Mouse (Mus musculus): ENCODE results near the gene Dnaja2. TPM values are rescaled to one million over a fixed set of nuclear protein-coding genes. Genes with fewer than 3 reads are reported as not detected.
A peak's percentile ranks its signal among the peaks of the same experiment; 100 is the strongest.

Gene Dnaja2
- 85.5 and 107 TPM in 2 replicates for polyA plus RNA-seq (2012; ENCODE audit: insufficient read depth, insufficient read length, missing spikeins)

- Histone ChIP-seq H3K27ac (ENCODE audit: insufficient read depth, low read depth, low read length) (peak within 1 kb of the TSS; percentile 77), H3K4me3 (ENCODE audit: insufficient read depth, low read length) (peak within 1 kb of the TSS; percentile 100), H3K4me1 (ENCODE audit: control insufficient read depth, insufficient read depth, low read length) (peaks cover 17% of the 10 kb centered on the region)
- no peak for TF ChIP-seq CTCF (IDR thresholded peaks at IDR 0.05; ENCODE audit: low read depth, low read length)
- TF ChIP-seq POLR2A (IDR thresholded peaks at IDR 0.05; ENCODE audit: borderline replicate concordance, low read depth, low read length), result no peak
Observed at GRCm38 (mm10) chr8:85555181-85556145, at the start of gene Dnaja2. Dnaja2 (minus strand) TSS chr8:85555344.

GRCm38 (mm10) chr8:85604201-85604600 lies 49.1 kb upstream of the Dnaja2 start:
- no peak for TF ChIP-seq CTCF (IDR thresholded peaks at IDR 0.05; ENCODE audit: low read depth, low read length)
- no peak for TF ChIP-seq POLR2A (IDR thresholded peaks at IDR 0.05; ENCODE audit: borderline replicate concordance, low read depth, low read length)
- Histone ChIP-seq H3K4me3 (ENCODE audit: insufficient read depth, low read length) (no peak overlapping the region), H3K27ac (ENCODE audit: insufficient read depth, low read depth, low read length) (no peak overlapping the region), H3K4me1 (ENCODE audit: control insufficient read depth, insufficient read depth, low read length) (peaks cover 9% of the 10 kb centered on the region; the same call in 1 of the 2 replicates)

GRCm38 (mm10) chr8:85603203-85603895 lies 48.2 kb upstream of the Dnaja2 start:
- H3K4me3 ChIP-seq (ENCODE audit: insufficient read depth, low read length), result no peak overlapping the region
- H3K27ac ChIP-seq (ENCODE audit: insufficient read depth, low read depth, low read length), result no peak overlapping the region
- H3K4me1 ChIP-seq (ENCODE audit: control insufficient read depth, insufficient read depth, low read length), result peaks cover 9% of the 10 kb centered on the region; the same call in 1 of the 2 replicates
- TF ChIP-seq POLR2A (IDR thresholded peaks at IDR 0.05; ENCODE audit: borderline replicate concordance, low read depth, low read length) (no peak), CTCF (IDR thresholded peaks at IDR 0.05; ENCODE audit: low read depth, low read length) (peak; percentile 70)

GRCm38 (mm10) chr8:85602737-85603136 lies 47.6 kb upstream of the Dnaja2 start:
- Histone ChIP-seq H3K4me1 (ENCODE audit: control insufficient read depth, insufficient read depth, low read length) (0 out of 2 replicates have a peak, but pooled peaks cover 6% of the 10 kb centered on the region), H3K27ac (ENCODE audit: insufficient read depth, low read depth, low read length) (no peak overlapping the region), H3K4me3 (ENCODE audit: insufficient read depth, low read length) (no peak overlapping the region)
- TF ChIP-seq POLR2A (IDR thresholded peaks at IDR 0.05; ENCODE audit: borderline replicate concordance, low read depth, low read length) (no peak), CTCF (IDR thresholded peaks at IDR 0.05; ENCODE audit: low read depth, low read length) (no peak)

- H3K4me3 ChIP-seq (ENCODE audit: insufficient read depth, low read length), result no peak overlapping the region
- no peak overlapping the region for H3K27ac ChIP-seq (ENCODE audit: insufficient read depth, low read depth, low read length)
- H3K4me1 ChIP-seq (ENCODE audit: control insufficient read depth, insufficient read depth, low read length), result 0 out of 2 replicates have a peak, but pooled peaks cover 6% of the 10 kb centered on the region
- no peak for TF ChIP-seq POLR2A (IDR thresholded peaks at IDR 0.05; ENCODE audit: borderline replicate concordance, low read depth, low read length)
- TF ChIP-seq CTCF (IDR thresholded peaks at IDR 0.05; ENCODE audit: low read depth, low read length), result no peak
Observed at GRCm38 (mm10) chr8:85601741-85602140, 46.6 kb upstream of the Dnaja2 start.

GRCm38 (mm10) chr8:85597413-85598191 lies 42.5 kb upstream of the Dnaja2 start:
- TF ChIP-seq POLR2A (IDR thresholded peaks at IDR 0.05; ENCODE audit: borderline replicate concordance, low read depth, low read length) (no peak), CTCF (IDR thresholded peaks at IDR 0.05; ENCODE audit: low read depth, low read length) (no peak)
- H3K4me1 ChIP-seq (ENCODE audit: control insufficient read depth, insufficient read depth, low read length), result no peaks in the 10 kb centered on the region
- no peak overlapping the region for H3K27ac ChIP-seq (ENCODE audit: insufficient read depth, low read depth, low read length)
- H3K4me3 ChIP-seq (ENCODE audit: insufficient read depth, low read length), result no peak overlapping the region

GRCm38 (mm10) chr8:85595391-85595790 lies 40.2 kb upstream of the Dnaja2 start:
- Histone ChIP-seq H3K4me3 (ENCODE audit: insufficient read depth, low read length) (no peak overlapping the region), H3K27ac (ENCODE audit: insufficient read depth, low read depth, low read length) (no peak overlapping the region), H3K4me1 (ENCODE audit: control insufficient read depth, insufficient read depth, low read length) (no peaks in the 10 kb centered on the region)
- no peak for TF ChIP-seq CTCF (IDR thresholded peaks at IDR 0.05; ENCODE audit: low read depth, low read length)
- no peak for TF ChIP-seq POLR2A (IDR thresholded peaks at IDR 0.05; ENCODE audit: borderline replicate concordance, low read depth, low read length)

- no peak for TF ChIP-seq POLR2A (IDR thresholded peaks at IDR 0.05; ENCODE audit: borderline replicate concordance, low read depth, low read length)
- H3K4me1 ChIP-seq (ENCODE audit: control insufficient read depth, insufficient read depth, low read length), result no peaks in the 10 kb centered on the region
- H3K27ac ChIP-seq (ENCODE audit: insufficient read depth, low read depth, low read length), result no peak overlapping the region
- no peak overlapping the region for H3K4me3 ChIP-seq (ENCODE audit: insufficient read depth, low read length)
Observed at GRCm38 (mm10) chr8:85594983-85595382, 39.8 kb upstream of the Dnaja2 start.

GRCm38 (mm10) chr8:85593324-85593723 lies 38.2 kb upstream of the Dnaja2 start:
- Histone ChIP-seq H3K27ac (ENCODE audit: insufficient read depth, low read depth, low read length) (no peak overlapping the region), H3K4me1 (ENCODE audit: control insufficient read depth, insufficient read depth, low read length) (no peaks in the 10 kb centered on the region)
- TF ChIP-seq POLR2A (IDR thresholded peaks at IDR 0.05; ENCODE audit: borderline replicate concordance, low read depth, low read length) (no peak), CTCF (IDR thresholded peaks at IDR 0.05; ENCODE audit: low read depth, low read length) (no peak)

More at GRCm38 (mm10) chr8:85593324-85593723, 38.2 kb upstream of the Dnaja2 start:
- H3K4me3 ChIP-seq (ENCODE audit: insufficient read depth, low read length), result no peak overlapping the region
